ENCODE assay signal across 28 mouse cellular contexts in the genomic region with DNA sequence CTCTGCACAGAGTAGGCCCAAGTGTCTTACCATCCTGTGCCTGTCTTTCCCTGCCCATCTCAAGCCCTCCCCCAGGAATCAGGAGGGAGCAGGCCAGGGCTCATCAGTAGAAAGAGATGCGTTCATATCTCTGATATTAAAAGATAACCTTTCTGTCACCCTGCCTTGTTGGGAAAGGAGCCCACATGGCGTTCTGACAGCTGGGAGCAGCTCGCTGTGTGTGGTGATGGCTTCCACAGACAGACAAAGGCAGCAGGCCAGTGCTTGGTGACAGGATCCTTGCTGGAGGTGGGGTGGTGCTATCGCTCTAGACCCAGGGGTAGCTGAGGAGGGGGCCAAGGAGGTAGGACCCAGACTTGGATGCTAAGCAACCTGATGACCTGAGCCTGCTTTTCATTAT. TPM values are rescaled to one million over a fixed set of nuclear protein-coding genes. Genes with fewer than 3 reads are reported as not detected.
DNase-seq lines count a peak whose midpoint lies in the region; ATAC-seq and TF ChIP-seq lines count a peak whose summit lies in the region.
"Had no signal": no experiment of that assay in that cellular context is flagged by ENCODE, and none has a peak within 500 bp of the region (broad histone marks: within the 10 kb centered on the region; RNA-seq: fewer than 3 reads in every experiment).

No protein-coding gene starts in this region.

- no peaks in the 10 kb centered on the region for H3K9me3 ChIP-seq in hindbrain, embryonic 10.5 days
- no peaks in the 10 kb centered on the region for H3K9me3 ChIP-seq in hindbrain, postnatal 0 days (ENCODE audit: low read length)
- no peaks in the 10 kb centered on the region for H3K9me3 ChIP-seq in lung, embryonic 14.5 days (ENCODE audit: low read depth, low read length)
- H3K9me3 ChIP-seq in lung, postnatal 0 days (ENCODE audit: low read length): no peaks in the 10 kb centered on the region
- no peaks in the 10 kb centered on the region for H3K9me3 ChIP-seq in midbrain, embryonic 10.5 days (replicated peaks)
- H3K9me3 ChIP-seq in midbrain, embryonic 14.5 days (ENCODE audit: control insufficient read depth, low read length): no peaks in the 10 kb centered on the region
- H3K9me3 ChIP-seq: embryonic facial prominence, embryonic 10.5 days; embryonic facial prominence, embryonic 13.5 days; forebrain, embryonic 12.5 days; forebrain, embryonic 15.5 days; heart, embryonic 12.5 days; heart, embryonic 15.5 days; hindbrain, embryonic 13.5 days had no signal

- TF ChIP-seq CTCF in hindbrain, postnatal 0 days (IDR thresholded peaks at IDR 0.05; ENCODE audit: low read depth): no peak
- no peak for TF ChIP-seq CTCF in lung, embryonic 14.5 days (IDR thresholded peaks at IDR 0.05; ENCODE audit: low read depth)
- no peak for TF ChIP-seq CTCF in lung, postnatal 0 days (IDR thresholded peaks at IDR 0.05)

- peaks cover 97% of the 10 kb centered on the region for H3K27me3 ChIP-seq in hindbrain, embryonic 10.5 days (ENCODE audit: insufficient read depth, poor library complexity, severe bottlenecking)
- peaks cover 17% of the 10 kb centered on the region for H3K27me3 ChIP-seq in hindbrain, postnatal 0 days (ENCODE audit: insufficient read depth, low read length)
- H3K27me3 ChIP-seq in lung, embryonic 14.5 days (ENCODE audit: insufficient read depth, low read length): peaks cover 63% of the 10 kb centered on the region
- H3K27me3 ChIP-seq in lung, postnatal 0 days (replicated peaks; ENCODE audit: insufficient read depth, low read length): peaks cover 13% of the 10 kb centered on the region; the same call in 1 of the 2 replicates
- H3K27me3 ChIP-seq in midbrain, embryonic 10.5 days (ENCODE audit: low read depth, poor library complexity, severe bottlenecking): peaks cover 100% of the 10 kb centered on the region
- peaks cover 64% of the 10 kb centered on the region for H3K27me3 ChIP-seq in midbrain, embryonic 14.5 days (ENCODE audit: control insufficient read depth, insufficient read depth, low read length)

- no peak for DNase-seq in hindbrain, embryonic 10.5 days (ENCODE audit: low spot score)
- DNase-seq in hindbrain, postnatal 0 days (ENCODE audit: low spot score): no peak
- DNase-seq in kidney, postnatal 10 days: peak; percentile 52
- no peak for DNase-seq in kidney, postnatal 25 days
- peak; percentile 71 for DNase-seq in lung, embryonic 14.5 days
- DNase-seq in lung, postnatal 0 days (ENCODE audit: low spot score): no peak
- no peak for DNase-seq in midbrain, embryonic 10.5 days (ENCODE audit: low spot score)
- no peak for DNase-seq in midbrain, embryonic 14.5 days
- DNase-seq: adrenal gland, adult 8-10 months; adrenal gland, postnatal 25 days; cerebellum, adult 11-12 months; cerebellum, adult 8-10 months; cerebellum, postnatal 10 days; cerebellum, postnatal 36 days; gastrocnemius, postnatal 25 days; heart, adult 18-20 months; heart, postnatal 10 days; heart, postnatal 36 days had no signal

- peak overlapping the region; percentile 72 for H3K27ac ChIP-seq in hindbrain, embryonic 10.5 days
- H3K27ac ChIP-seq in hindbrain, postnatal 0 days: no peak overlapping the region
- no peak overlapping the region for H3K27ac ChIP-seq in lung, embryonic 14.5 days (ENCODE audit: low read depth)
- H3K27ac ChIP-seq in lung, postnatal 0 days (ENCODE audit: low read length): no peak overlapping the region
- H3K27ac ChIP-seq in midbrain, embryonic 10.5 days (replicated peaks): peak overlapping the region; percentile 72
- no peak overlapping the region for H3K27ac ChIP-seq in midbrain, embryonic 14.5 days (replicated peaks; ENCODE audit: low read depth, low read length)
- H3K27ac ChIP-seq: embryonic facial prominence, embryonic 10.5 days; embryonic facial prominence, embryonic 13.5 days; forebrain, embryonic 12.5 days; forebrain, embryonic 15.5 days; heart, embryonic 15.5 days; hindbrain, embryonic 13.5 days had no signal

- H3K9ac ChIP-seq in hindbrain, postnatal 0 days (replicated peaks; ENCODE audit: low read length): no peak overlapping the region
- H3K9ac ChIP-seq in lung, embryonic 14.5 days: no peak overlapping the region
- no peak overlapping the region for H3K9ac ChIP-seq in lung, postnatal 0 days (replicated peaks; ENCODE audit: low read depth)
- no peak overlapping the region for H3K9ac ChIP-seq in midbrain, embryonic 14.5 days (replicated peaks; ENCODE audit: low read length)
- H3K9ac ChIP-seq: embryonic facial prominence, embryonic 13.5 days; forebrain, embryonic 12.5 days; forebrain, embryonic 15.5 days; heart, embryonic 12.5 days; heart, embryonic 15.5 days; hindbrain, embryonic 13.5 days had no signal

- no peak overlapping the region for H3K4me3 ChIP-seq in hindbrain, embryonic 10.5 days
- no peak overlapping the region for H3K4me3 ChIP-seq in hindbrain, postnatal 0 days (ENCODE audit: low read length)
- no peak overlapping the region for H3K4me3 ChIP-seq in lung, embryonic 14.5 days (ENCODE audit: low read depth, low read length)
- H3K4me3 ChIP-seq in lung, postnatal 0 days (ENCODE audit: low read depth, low read length): no peak overlapping the region
- no peak overlapping the region for H3K4me3 ChIP-seq in midbrain, embryonic 10.5 days
- no peak overlapping the region for H3K4me3 ChIP-seq in midbrain, embryonic 14.5 days (replicated peaks; ENCODE audit: low read depth, low read length)
- H3K4me3 ChIP-seq: embryonic facial prominence, embryonic 10.5 days; embryonic facial prominence, embryonic 13.5 days; erythroblast, embryonic 14.5 days; forebrain, embryonic 12.5 days; forebrain, embryonic 15.5 days; heart, embryonic 12.5 days; heart, embryonic 15.5 days; hindbrain, embryonic 13.5 days had no signal

- 41% methylated on average over 4 of the region's 4 CpGs for WGBS in hindbrain, embryonic 10.5 days
- 49% methylated on average over 4 of the region's 4 CpGs for WGBS in hindbrain, postnatal 0 days
- 33% methylated on average over 4 of the region's 4 CpGs for WGBS in lung, embryonic 14.5 days
- WGBS in lung, postnatal 0 days: 33% methylated on average over 4 of the region's 4 CpGs
- WGBS in midbrain, embryonic 10.5 days: 55% methylated on average over 4 of the region's 4 CpGs
- 40% methylated on average over 4 of the region's 4 CpGs for WGBS in midbrain, embryonic 14.5 days

- no peak for ATAC-seq in hindbrain, postnatal 0 days
- ATAC-seq in lung, embryonic 14.5 days (ENCODE audit: insufficient read depth): peak; percentile 47
- no peak for ATAC-seq in lung, postnatal 0 days
- no peak for ATAC-seq in midbrain, embryonic 14.5 days (ENCODE audit: low FRiP score, low TSS enrichment)
- ATAC-seq: activated CD4-positive, CD25-positive, alpha-beta regulatory T cell, adult 4 months; forebrain, embryonic 15.5 days had no signal

- TF ChIP-seq EP300 in lung, postnatal 0 days (IDR thresholded peaks at IDR 0.05): no peak

- no peaks in the 10 kb centered on the region for H3K36me3 ChIP-seq in hindbrain, embryonic 10.5 days
- H3K36me3 ChIP-seq in hindbrain, postnatal 0 days (ENCODE audit: insufficient read depth, low read length): no peaks in the 10 kb centered on the region
- H3K36me3 ChIP-seq in lung, embryonic 14.5 days (ENCODE audit: insufficient read depth): no peaks in the 10 kb centered on the region
- H3K36me3 ChIP-seq in lung, postnatal 0 days (ENCODE audit: insufficient read depth, low read length): no peaks in the 10 kb centered on the region
- H3K36me3 ChIP-seq in midbrain, embryonic 10.5 days: no peaks in the 10 kb centered on the region
- H3K36me3 ChIP-seq in midbrain, embryonic 14.5 days (ENCODE audit: control insufficient read depth, insufficient read depth, low read length): no peaks in the 10 kb centered on the region
- H3K36me3 ChIP-seq: embryonic facial prominence, embryonic 10.5 days; embryonic facial prominence, embryonic 13.5 days; forebrain, embryonic 12.5 days; forebrain, embryonic 15.5 days; heart, embryonic 12.5 days; heart, embryonic 15.5 days; hindbrain, embryonic 13.5 days had no signal

- H3K4me1 ChIP-seq in hindbrain, embryonic 10.5 days (replicated peaks): peaks cover 80% of the 10 kb centered on the region
- peaks cover 14% of the 10 kb centered on the region for H3K4me1 ChIP-seq in hindbrain, postnatal 0 days (ENCODE audit: insufficient read depth, low read length)
- peaks cover 18% of the 10 kb centered on the region for H3K4me1 ChIP-seq in lung, embryonic 14.5 days (ENCODE audit: insufficient read depth)
- H3K4me1 ChIP-seq in lung, postnatal 0 days (ENCODE audit: insufficient read depth, low read depth, low read length): no peaks in the 10 kb centered on the region
- H3K4me1 ChIP-seq in midbrain, embryonic 10.5 days: peaks cover 88% of the 10 kb centered on the region
- peaks cover 46% of the 10 kb centered on the region for H3K4me1 ChIP-seq in midbrain, embryonic 14.5 days (ENCODE audit: control insufficient read depth, insufficient read depth, low read length)

- no peak overlapping the region for H3K4me2 ChIP-seq in hindbrain, postnatal 0 days (ENCODE audit: low read depth, low read length)
- H3K4me2 ChIP-seq in lung, embryonic 14.5 days: no peak overlapping the region
- H3K4me2 ChIP-seq in lung, postnatal 0 days (replicated peaks; ENCODE audit: low read depth, low read length): no peak overlapping the region
- no peak overlapping the region for H3K4me2 ChIP-seq in midbrain, embryonic 14.5 days (ENCODE audit: low read length)
- H3K4me2 ChIP-seq: embryonic facial prominence, embryonic 13.5 days; forebrain, embryonic 12.5 days; forebrain, embryonic 15.5 days; heart, embryonic 12.5 days; heart, embryonic 15.5 days; hindbrain, embryonic 13.5 days had no signal

RNA-seq across cellular contexts. Expression of a gene that starts 5.8 kb away (rescaled TPM):
- 2.4 and 4.6 TPM in 2 replicates for polyA plus RNA-seq in hindbrain, embryonic 10.5 days (2016; fragmentation: Nextera tagmentation; extraction: Ambion mirVana)
- total RNA-seq in hindbrain, postnatal 0 days (2014; rRNA removed): 52.9 and 59.3 TPM in 2 replicates
- 13.3 and 14.2 TPM in 2 replicates for polyA plus RNA-seq in hindbrain, postnatal 0 days (2015; fragmentation: Nextera tagmentation; extraction: Ambion mirVana)
- polyA plus RNA-seq in lung, embryonic 14.5 days (2014; fragmentation: Nextera tagmentation; extraction: Ambion mirVana): 0.62 TPM in 2 replicates
- polyA plus RNA-seq in lung, postnatal 0 days (2015; fragmentation: Nextera tagmentation; extraction: Ambion mirVana): 0.04 and 0.12 TPM in 2 replicates
- 3.9 and 6.9 TPM in 2 replicates for polyA plus RNA-seq in midbrain, embryonic 10.5 days (2016; fragmentation: Nextera tagmentation; extraction: Ambion mirVana)
- polyA plus RNA-seq in midbrain, embryonic 14.5 days (2014; fragmentation: Nextera tagmentation; extraction: Ambion mirVana): 18.5 and 20.5 TPM in 2 replicates
- total RNA-seq: gastrocnemius, adult 8-10 months; gastrocnemius, postnatal 25 days; heart, postnatal 10 days; heart, postnatal 36 days had no signal
- polyA plus RNA-seq: activated CD4-positive, CD25-positive, alpha-beta regulatory T cell, adult 4 months had no signal

Comparison
In these comparisons a context has a peak if more than half of its experiments do, and no peak if none do; other contexts are left out.
1. DNase-seq: peak in kidney, postnatal 10 days (single experiment) and lung, embryonic 14.5 days (single experiment); none in hindbrain, embryonic 10.5 days (single experiment), hindbrain, postnatal 0 days (single experiment), kidney, postnatal 25 days (0 of 2), lung, postnatal 0 days (single experiment), midbrain, embryonic 10.5 days (single experiment) and midbrain, embryonic 14.5 days (single experiment).
2. H3K27ac ChIP-seq: peak in hindbrain, embryonic 10.5 days (single experiment) and midbrain, embryonic 10.5 days (single experiment); none in hindbrain, postnatal 0 days (single experiment), lung, embryonic 14.5 days (single experiment), lung, postnatal 0 days (single experiment) and midbrain, embryonic 14.5 days (single experiment).